Mouse (Mus musculus) kidney, postnatal 36 days (tissue): ENCODE results near the gene Muc4.

Experiments used
- DNase-seq, 2 experiments: peaks; one replicate each; pipeline ENCODE4 v3.0.0; 2021 to 2022; ENCODE audit warnings: mixed read lengths in 2 of 2

The Muc4 gene

DNA sequence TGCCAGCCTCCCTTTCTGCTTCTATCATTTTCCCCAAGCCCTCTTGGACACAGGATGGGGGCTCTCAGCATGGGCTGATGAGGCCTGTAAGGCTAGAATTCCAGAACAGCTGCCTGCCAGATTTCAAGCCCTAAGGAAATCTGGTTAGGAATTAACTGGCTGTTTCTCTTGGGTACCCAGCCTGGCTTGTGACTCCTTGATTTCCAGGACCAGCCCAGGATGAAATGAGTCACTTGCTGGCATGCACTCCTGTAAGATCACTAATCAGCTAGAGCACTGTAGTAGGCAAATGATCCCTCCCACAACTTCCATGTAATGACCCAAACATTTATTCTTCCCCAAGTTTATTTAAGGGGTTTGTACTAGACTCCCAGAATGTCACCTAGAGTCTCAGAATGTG, 7.4 kb upstream of the Muc4 start:
- peak; percentile 49 to 63 for DNase-seq

DNA sequence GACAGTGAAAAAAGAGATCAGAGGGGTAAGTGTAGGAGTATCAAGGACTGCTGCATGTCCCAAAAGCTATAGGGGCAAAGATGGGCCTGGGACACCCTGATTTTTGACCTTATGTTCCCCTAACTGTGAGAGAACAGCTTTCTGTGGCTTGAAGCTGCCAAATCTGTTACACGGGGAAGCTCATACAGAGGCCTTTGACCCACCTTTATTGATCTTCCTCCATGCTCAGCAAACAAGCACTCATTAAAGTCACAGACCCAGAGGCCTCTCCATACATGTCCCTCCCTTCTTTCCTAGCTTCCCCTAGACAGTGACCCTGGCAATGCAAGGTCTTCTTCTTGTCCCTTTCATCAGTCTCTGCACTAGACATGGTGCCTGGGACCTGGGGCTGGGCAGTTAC, 7.0 kb upstream of the Muc4 start:
- no peak for DNase-seq

DNA sequence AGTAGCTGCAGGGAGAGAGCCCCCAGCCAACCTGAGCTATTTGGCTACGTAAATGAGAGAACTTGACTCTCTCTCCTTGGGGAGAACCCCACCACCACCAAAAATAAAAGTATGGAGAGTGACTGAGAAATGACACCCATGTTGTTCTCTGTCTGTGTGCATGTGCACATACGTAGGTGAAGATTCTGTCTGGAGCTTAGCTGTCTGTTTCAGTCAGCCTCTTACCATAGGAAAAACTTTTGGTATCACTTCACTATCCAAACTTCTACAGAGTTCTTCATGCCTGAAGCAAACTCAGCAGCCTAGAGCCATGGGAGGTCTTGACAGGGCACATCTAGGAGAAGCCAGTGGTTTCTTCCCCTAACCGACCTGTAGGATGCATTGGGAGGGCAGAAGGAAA, 2.5 kb upstream of the Muc4 start:
- no peak for DNase-seq

DNA sequence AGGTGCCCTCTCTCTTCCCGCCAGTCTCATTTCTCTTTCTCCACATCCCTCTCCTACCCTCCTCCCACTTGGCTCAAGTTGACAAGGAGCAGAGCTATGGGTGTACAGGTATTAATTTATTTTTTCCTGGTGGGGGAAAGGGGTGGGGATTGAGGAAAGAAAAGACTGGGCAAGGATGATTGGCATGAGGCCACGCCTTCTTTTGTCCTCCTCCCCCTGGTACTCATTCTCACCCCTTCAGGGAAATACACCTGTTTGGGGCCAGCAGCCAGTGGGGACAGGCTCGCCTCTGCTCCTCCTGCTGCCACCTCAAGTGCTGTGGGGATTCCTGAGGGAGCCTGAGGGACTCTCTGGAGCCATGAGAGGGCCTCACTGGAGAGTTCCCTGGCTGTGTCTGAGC, 336 bp downstream of the Muc4 start:
- DNase-seq, result no peak

DNA sequence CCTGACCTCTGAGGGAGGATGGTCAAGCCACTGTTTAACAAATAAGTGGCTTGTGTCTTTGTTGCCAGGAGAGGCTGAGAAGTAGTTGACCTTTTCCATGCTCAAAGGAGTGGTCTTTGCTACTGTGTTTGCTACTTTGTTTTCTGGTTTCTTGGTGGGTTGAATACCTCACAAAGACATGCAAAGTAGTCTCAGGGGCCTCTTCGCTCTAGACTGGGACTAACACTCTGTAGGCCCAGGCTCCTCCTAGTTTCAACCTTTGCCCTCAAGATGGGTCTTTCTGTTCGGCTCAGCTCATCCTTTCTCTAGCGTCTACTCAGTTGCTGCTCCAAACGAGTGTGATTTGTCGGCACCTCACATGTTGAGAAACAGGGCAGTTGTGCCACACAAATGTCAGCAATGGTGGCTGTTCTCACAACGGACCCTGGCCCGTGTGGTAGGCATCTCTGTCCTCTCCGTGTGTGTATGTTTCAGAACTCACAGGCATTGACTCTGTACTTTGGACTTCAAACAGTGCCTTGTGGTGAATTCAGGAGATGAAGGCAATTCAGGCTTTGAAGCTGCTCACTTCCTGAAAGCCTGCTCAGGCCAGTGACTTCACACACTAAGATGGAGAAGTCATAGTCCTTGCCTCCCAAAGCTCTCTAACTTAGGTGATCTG, 4.4 kb downstream of the Muc4 start:
- DNase-seq, result peak; percentile 5 to 11

DNA sequence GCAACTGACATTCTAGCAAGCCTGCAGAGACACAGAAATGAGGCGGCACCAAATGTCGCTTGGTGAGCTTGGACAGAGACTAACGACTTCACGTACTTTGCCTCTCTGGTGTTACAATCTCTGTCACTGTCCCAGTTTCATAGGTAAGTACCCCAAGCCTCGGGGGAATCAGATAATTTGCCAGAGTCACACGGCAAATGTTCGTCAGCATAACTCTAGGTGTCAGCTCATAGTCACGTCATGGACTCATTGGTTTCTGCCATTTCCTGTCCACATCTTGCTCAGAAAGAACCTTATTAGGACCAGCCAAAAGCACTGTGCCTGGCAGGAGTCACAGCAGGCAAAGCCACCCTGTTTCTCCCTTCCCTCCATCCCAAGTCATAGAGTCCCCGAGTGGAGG, 5.7 kb downstream of the Muc4 start:
- DNase-seq, result no peak

DNA sequence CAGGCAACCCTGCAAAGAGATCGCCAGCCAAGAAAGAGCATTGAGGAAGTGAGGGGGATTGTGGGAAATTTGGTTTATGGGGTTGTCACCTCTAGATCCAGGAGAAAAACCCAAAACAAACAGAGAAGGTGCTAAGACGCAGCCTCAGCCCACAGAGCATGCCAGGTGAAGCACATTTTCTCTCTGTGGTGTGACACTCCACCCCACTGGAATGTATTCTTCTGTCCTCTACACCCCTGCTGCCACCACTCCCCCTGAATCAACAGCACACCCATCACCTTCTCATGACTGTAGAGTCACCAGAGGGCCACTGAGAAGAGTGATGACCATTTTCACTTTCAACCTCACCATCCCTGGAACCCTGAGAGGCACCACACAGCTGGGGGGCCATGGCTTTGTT, 7.0 kb downstream of the Muc4 start:
- DNase-seq, result no peak

DNA sequence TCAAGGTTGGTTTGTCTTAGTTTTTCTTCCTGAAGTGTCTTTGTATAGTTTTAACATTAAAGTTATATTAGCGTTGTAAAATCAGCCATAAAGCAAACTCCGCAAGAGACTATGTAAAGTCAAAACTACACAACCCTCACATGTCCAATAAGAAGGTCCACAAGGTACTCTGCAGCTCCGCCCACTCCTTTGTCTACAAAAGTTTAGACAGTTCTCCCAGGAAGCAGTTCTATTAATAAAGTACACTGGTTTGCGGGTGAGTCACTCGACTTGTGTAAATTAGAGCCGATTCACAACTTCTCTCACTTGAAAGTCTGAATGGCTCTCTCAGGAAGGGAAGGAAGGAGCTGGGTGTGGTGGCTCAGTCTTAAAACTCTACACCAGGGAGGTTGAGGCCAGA, 10.2 kb downstream of the Muc4 start:
- DNase-seq, result no peak

DNA sequence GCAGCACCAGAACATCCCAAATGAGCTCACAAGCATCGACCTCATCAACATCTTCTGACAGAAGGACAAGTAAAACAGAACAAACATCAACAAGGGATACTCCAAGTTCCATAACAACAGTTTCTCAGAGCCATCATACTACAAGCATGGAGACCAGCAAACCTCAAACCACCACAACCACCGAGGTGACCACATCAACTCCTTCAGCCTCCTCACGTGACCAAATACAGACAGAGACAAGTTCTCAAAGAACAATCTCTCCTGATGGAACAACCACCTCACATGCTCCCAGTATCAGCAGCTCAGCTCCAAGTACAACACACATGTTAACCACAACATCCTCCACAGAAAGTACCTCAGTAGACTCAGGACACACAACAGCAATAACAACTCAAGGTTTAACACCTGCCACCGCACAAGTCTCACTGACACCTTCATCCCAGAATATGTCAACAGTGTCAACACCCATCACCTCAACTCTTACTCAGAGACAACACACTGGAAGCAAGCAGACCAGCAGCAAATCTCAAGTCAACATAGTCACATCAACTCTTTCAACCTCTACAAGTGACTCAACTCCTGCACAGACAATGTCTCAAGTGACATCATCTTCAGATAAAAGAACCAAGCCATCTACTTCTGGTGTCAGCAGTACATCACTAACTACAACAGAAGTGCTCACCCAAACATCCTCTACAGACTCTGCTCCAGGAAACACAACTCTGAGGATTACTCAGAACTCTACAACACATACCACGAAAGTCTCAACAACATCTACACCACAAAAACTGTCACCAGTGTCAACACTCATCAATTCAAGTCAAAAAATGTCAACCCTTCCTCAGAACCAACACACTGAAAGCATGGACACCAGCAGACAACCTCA, 14.8 kb downstream of the Muc4 start:
- no peak for DNase-seq

DNA sequence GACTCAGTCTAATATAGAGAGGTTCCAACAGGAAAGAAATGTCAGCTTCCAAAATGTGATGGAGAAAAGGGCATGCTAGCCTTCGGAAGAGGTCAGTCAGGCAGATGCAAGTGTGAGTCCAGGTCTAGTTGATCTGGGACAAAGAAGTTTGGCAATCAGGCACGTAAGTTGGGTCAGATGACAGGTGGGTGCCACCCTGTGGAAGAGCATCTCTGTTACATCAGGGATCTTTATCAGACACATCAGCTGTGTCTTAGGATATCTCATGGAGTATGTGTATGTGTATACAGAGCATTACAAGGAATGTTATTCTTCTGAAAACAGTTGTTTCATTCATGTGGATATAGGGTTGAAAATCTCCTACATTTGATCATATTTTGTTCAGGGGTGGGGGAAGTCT, 28.9 kb downstream of the Muc4 start:
- DNase-seq, result no peak

DNA sequence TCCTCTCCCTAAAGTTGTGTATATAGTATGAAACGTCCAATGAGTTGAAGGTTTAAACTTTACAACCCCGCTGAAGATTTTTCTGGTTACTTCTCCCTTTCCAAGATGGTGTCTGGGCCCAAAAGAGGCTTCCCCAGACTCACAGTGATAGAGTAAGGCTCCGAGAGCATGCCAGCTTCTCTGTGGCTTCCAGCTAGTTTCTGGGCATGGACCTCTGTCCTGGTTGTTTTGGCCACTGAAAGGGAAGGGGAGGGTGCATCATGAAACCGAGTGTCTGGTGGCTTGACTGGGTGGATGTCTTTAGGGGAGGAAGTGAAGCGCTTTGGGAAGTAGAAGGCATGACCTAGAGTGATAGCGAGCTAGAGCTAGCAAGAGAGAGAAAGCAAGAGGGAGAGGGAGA, 29.3 kb downstream of the Muc4 start:
- DNase-seq, result no peak

DNA sequence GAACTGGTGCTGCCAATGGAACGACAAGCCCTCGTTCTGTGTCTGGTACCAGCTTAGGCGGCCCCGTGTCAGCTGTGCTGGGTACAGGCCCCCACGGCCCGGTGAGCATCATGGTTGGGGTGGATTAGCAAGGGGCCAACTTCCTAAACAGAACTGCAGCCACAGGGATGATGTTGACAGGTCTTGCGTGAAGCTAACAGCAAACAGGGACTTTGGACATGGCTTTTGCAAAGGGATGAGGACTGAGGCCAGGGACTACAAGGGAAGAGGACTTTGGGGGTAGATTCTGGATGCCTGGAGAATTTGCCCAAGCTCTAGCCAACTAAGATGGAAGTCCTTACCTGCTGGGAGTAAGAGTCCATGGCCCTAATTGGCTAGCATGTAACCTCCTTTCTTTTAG, 31.2 kb downstream of the Muc4 start:
- no peak for DNase-seq

DNA sequence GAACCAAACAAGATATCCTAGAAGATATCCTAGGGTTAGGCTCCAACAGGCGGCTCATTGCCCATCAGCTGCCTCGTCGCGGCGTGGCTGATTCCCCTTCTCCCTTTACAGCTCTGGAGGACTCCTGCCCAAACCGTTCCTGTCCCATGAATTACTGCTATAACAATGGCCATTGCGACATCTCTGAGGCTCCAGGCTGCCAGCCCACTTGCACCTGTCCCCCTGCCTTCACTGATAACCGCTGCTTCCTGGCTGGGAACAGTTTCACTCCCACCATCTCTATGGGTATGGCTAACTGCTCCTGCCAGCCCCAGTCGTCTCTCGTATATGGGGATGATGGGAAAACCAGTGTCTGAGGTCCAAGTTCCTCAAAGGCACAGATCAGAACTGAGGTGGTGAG, 41.0 kb downstream of the Muc4 start:
- no peak for DNase-seq

DNA sequence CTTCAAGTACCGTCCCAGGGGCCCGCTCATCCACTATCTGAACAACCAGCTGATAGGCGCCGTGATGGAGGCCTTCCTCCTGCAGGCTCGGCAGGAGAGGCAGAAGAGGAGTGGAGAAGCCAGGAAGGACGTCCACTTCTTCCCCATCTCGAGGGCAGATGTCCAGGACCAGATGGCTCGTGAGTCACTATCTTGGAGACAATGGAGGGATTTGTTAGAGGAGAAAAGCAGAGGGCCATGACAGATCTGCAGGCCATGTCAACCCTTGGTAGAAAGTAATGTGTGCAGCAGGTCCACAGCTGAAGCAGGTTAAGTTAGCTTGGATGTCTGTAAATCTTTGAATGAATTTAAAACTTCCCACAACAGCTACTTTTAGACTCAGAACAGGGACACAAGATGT, 43.3 kb downstream of the Muc4 start:
- no peak for DNase-seq

DNA sequence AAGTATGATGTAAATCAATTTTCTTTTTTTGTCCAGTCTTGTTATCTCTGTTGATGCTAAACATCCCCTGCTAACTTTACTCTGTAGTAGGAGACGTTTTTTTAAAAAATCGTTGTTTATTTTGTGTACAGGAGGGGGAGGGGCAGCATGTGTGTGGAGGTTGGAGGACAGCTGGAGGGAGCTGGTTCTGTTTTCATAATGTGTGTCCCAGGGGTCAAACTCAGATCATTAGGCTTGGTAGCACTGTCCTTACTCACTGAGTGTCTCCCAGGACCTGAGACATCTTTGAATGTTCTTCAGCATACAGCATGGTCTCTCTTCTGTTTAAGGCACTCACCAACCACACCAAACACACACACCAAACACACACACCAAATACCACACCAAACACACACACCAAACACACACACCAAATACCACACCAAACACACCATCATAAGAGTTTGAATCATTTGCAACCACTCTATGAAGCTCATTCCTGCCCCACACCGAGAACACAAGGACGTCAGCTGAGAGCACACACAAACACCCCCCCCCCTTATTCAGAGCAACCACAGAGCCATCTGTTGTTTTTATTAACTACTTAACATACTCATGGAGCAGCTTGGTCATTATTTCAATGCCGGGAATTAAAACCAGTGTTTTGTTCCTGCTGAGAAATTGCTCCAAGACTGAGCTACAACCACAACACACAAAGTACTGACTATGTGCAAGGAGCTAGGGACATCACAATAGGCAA, 47.8 kb downstream of the Muc4 start:
- DNase-seq, result no peak

DNA sequence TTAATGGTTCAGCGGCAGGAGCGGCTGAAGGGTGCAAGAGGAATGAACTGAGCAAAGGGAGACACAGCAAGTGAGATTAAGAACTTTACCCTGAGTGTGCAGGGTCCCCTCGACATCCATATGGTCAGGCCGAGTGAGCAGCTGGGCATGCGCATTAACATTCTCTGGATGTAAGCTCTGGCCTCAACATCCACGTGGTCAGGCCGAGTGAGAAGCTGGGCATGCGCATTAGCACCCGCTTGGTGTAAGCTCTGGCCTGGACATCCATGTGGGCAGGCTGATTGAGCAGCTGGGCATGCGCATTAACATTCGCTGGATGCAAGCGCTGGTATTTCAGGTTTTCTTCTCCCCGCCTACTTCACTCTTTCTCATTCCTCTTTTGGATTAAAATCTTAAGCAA, 49.2 kb downstream of the Muc4 start:
- DNase-seq, result no peak

DNA sequence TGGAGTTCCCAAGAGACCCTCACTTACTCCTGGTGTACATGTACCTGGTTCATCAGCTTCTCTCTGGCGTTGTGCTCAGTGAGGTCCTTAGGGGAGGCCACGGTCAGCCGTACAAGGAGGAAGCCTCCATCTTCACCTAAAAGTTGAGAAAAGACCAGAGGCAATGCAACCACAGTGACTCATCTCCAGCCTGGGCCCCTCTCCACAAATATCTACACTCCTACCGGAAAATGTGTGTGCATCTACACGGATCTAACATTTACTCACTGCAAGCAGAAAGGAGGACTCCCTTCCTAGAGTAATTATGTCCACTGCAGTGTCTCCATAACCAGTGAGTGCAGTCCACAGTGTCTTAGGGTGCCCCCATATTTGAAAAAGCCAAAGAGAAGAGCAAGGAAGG, 54.4 kb downstream of the Muc4 start:
- no peak for DNase-seq

DNA sequence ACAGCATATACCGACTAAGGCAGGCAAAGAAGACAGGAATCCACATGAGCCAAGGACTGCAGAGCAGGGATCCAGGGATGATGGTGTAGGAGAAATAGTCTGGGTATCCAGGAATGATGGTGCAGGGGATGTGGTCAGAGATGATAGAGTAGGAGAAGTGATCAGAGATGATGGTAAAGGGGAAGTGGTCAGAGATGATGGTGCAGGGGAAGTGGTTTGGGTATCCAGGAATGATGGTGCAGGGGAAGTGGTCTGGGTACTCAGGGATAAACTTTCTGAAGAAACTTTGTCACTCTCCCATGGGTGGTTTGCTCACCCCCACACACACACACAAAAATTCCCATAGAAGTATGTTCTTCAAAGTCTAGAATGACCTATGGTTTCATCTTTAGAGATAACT, 59.5 kb downstream of the Muc4 start:
- DNase-seq, result no peak

DNA sequence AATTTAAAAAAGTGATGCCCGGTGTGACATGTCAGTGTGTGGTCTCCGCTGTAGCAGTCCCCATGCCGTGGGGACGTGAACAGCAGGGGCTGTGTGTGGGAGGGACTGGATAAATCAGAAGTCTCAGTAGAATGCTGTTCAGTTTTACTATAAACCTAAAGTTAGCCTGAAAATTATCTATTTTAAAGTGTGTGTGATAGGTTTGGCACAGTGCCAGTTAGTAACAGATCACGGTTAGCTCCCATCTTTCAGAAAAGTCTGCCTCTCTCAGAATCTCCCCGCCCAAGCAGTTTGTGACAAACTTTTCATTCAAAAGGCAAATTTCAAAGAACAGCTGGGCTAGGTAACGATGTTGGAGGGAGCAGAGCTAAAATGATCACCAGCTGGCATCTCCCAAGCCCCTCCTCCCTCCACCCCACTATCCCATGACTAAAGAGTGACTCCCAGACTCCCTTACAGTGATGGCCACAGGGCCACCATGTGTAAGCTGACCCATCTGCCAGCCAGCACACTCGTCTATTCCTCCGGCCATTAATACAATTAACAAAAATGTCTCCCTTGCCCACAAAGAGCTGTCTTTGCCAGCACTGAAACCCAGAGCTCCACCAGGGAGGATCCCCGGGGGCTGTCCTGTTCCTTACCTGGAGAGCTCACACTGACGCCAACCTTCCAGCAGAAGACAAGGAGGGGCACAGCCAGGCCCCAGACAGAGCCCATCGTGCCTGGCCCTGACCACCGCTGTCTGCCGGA, 61.2 kb downstream of the Muc4 start:
- no peak for DNase-seq

DNA sequence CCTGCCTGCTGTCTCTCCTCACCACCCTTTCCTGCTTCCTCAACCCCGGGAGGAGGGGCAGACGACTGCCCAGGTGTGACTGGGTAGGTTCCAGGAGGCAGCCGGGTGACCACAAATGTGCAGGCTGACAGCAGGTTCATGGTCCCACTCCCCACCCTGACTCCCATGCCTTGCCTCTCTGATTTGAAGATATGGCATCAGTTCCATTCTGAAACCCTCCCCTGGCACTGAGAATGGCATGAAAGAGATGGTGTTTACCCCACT, 61.7 kb downstream of the Muc4 start, which contains the start of gene Muc20:
TSS of gene Muc20 (minus strand) at position 10 of the 264 bp plus-strand sequence.
- DNase-seq, result peak in 1 of 2 experiments; percentile 12

DNA sequence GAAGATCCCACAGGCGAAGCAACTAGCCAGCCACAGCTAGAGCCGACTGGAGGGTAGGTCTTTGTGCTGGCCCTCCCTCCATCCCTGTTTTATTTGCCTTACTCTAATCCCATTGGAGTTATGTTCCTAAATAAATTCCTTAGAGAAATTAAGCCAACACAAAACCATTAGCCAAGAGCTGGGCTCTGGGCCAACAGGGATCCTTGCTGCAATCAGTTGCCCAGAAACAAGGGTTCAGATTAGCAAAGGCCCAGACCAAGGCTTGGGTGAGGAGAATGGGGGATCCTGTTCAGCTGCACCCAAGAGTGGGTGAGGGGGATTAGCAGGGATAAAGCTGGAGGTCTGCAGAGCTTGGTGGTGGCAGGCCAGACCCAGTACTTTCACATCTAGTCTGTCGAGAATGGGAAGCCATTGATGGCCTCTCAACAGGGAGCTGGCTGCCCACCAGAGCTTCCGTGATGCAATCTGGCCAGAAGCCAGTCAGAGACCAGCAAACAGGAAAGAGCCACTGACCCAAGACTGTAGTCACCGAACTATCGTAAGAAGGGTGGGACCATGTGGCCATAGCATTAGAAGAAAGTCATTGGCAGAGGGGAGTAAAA, 67.7 kb downstream of the Muc4 start:
- peak; percentile 68 to 79 for DNase-seq

DNA sequence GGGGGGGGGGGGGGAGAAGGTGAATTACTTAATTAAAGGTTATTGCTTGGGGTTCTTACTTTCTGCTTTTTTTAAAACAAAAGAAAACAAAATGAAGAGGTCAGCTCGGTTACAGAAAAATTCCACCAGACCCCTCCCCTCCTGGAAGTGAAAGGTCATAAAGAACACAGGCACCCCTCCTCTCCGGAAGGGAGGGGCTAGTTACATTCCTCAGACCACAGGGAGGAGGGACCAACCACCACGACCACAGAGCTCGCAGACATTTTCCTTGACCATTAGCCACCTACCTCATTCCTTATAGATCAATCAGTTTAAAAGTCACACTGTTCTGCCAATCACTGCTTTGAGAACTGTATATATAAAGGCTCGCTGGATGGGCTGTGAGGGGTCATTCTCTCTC, 68.2 kb downstream of the Muc4 start:
- no peak for DNase-seq

DNA sequence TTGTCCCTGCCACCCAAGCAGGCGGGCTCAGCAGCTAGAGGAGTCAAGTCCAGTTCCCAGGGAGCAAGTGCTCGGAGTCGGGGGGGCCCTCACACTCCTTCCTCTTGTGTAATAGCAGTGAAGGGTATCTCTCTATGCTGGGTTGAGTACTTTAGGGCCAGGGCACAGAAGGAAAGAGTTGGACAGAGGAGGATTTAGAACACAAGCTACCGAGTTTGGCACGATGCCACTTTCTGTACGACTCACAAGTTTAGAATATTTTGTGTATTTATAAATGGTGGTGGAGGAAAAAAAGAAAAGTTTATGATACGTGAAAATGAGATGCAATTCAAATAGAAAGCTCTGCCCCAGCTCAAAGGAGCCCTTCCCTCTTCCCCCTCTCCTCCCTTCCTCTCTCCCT, 69.5 kb downstream of the Muc4 start:
- DNase-seq, result peak in 1 of 2 experiments; percentile 19
